In genomic region chr12:111239930-111240329, GRCm38 (mm10) we compare ENCODE assay signal across 40 mouse cellular contexts. TPM values are rescaled to one million over a fixed set of nuclear protein-coding genes. Genes with fewer than 3 reads are reported as not detected.
DNase-seq lines count a peak whose midpoint lies in the region; ATAC-seq lines count a peak whose summit lies in the region.
"Had no signal": no experiment of that assay in that cellular context is flagged by ENCODE, and none has a peak within 500 bp of the region (broad histone marks: within the 10 kb centered on the region; RNA-seq: fewer than 3 reads in every experiment).

No protein-coding gene starts in this region.

- H3K9me3 ChIP-seq in kidney, embryonic 14.5 days (ENCODE audit: control insufficient read depth, low read length): no peaks in the 10 kb centered on the region
- H3K9me3 ChIP-seq: heart, embryonic 10.5 days; heart, embryonic 15.5 days; limb, embryonic 13.5 days; liver, embryonic 12.5 days; megakaryocyte, embryonic 14.5 days; midbrain, embryonic 12.5 days; neural tube, embryonic 12.5 days had no signal

- no peak overlapping the region for H3K4me3 ChIP-seq in kidney, embryonic 14.5 days (ENCODE audit: low read length)
- H3K4me3 ChIP-seq: heart, embryonic 10.5 days; heart, embryonic 15.5 days; limb, embryonic 13.5 days; liver, embryonic 12.5 days; megakaryocyte, embryonic 14.5 days; midbrain, embryonic 12.5 days; myocyte; neural tube, embryonic 12.5 days had no signal

- DNase-seq in cerebellum, adult 9-11 months: peak; percentile 27
- peak; percentile 35 for DNase-seq in brain, adult 2 months (ENCODE audit: low read depth, low spot score)
- peak; percentile 12 to 62 for DNase-seq in kidney, postnatal 25 days
- DNase-seq in thymus, adult 18-20 months: no peak
- DNase-seq in heart, postnatal 14 days: no peak
- DNase-seq: adrenal gland, adult 2 months; cerebellum, adult 11 months; cerebellum, adult 9-10 months; gastrocnemius, postnatal 25 days; heart, adult 11 months; heart, postnatal 36 days; liver, postnatal 0 days; lung, postnatal 4 days; thymus, postnatal 14 days had no signal

- WGBS in kidney, embryonic 14.5 days: 63% methylated on average over 10 of the region's 10 CpGs

- H3K4me2 ChIP-seq in kidney, embryonic 14.5 days (replicated peaks; ENCODE audit: low read depth, low read length): no peak overlapping the region
- H3K4me2 ChIP-seq: heart, embryonic 15.5 days; hindbrain, embryonic 14.5 days; limb, embryonic 13.5 days; liver, embryonic 12.5 days; midbrain, embryonic 12.5 days; neural tube, embryonic 12.5 days had no signal

- no peak overlapping the region for H3K27ac ChIP-seq in kidney, embryonic 14.5 days (ENCODE audit: low read depth, low read length)
- H3K27ac ChIP-seq: heart, embryonic 10.5 days; heart, embryonic 15.5 days; hindbrain, embryonic 14.5 days; limb, embryonic 13.5 days; liver, embryonic 12.5 days; midbrain, embryonic 12.5 days; neural tube, embryonic 12.5 days had no signal

- peaks cover 24% of the 10 kb centered on the region for H3K4me1 ChIP-seq in kidney, embryonic 14.5 days (ENCODE audit: control insufficient read depth, insufficient read depth, low read length)
- H3K4me1 ChIP-seq: heart, embryonic 15.5 days; midbrain, embryonic 12.5 days; neural tube, embryonic 12.5 days had no signal

- ATAC-seq in cerebellum, adult (ENCODE audit: insufficient number of reproducible peaks, low FRiP score, low TSS enrichment): no peak
- ATAC-seq in kidney, embryonic 14.5 days (ENCODE audit: low FRiP score, low TSS enrichment): peak; percentile 48; the same call in 1 of the 2 replicates
- ATAC-seq: activated CD4-positive, CD25-positive, alpha-beta regulatory T cell, adult 4 months; forebrain, embryonic 14.5 days; intestine, postnatal 0 days; liver, embryonic 12.5 days; liver, postnatal 0 days; lung, postnatal 0 days had no signal

- intact Hi-C loops in heart, postnatal 14 days (cut with DNase I): loop anchor here (5.0 kb wide), 1 partner anchor 153 kb away; no protein-coding TSS in a partner anchor

- no peaks in the 10 kb centered on the region for H3K27me3 ChIP-seq in kidney, embryonic 14.5 days (ENCODE audit: control insufficient read depth, insufficient read depth, low read length)
- H3K27me3 ChIP-seq: CH12.LX; heart, embryonic 15.5 days; limb, embryonic 13.5 days; liver, embryonic 12.5 days; megakaryocyte, embryonic 14.5 days; midbrain, embryonic 12.5 days; neural tube, embryonic 12.5 days had no signal

- H3K36me3 ChIP-seq in kidney, embryonic 14.5 days (ENCODE audit: control insufficient read depth, insufficient read depth, low read length): peaks cover 11% of the 10 kb centered on the region; the same call in 1 of the 2 replicates

- no peak overlapping the region for H3K9ac ChIP-seq in kidney, embryonic 14.5 days (ENCODE audit: low read depth, low read length)
- H3K9ac ChIP-seq: heart, embryonic 15.5 days; hindbrain, embryonic 14.5 days; limb, embryonic 13.5 days; liver, embryonic 12.5 days; liver, postnatal 0 days; midbrain, embryonic 12.5 days; neural tube, embryonic 12.5 days had no signal

RNA-seq across cellular contexts. Expression of gene Amn, which starts 31.0 kb away (rescaled TPM):
- polyA plus RNA-seq in kidney, embryonic 14.5 days (2014; fragmentation: Nextera tagmentation; extraction: Ambion mirVana): 7.8 and 14.5 TPM in 2 replicates
- total RNA-seq in heart, postnatal 14 days (2021): not detected
- total RNA-seq: adrenal gland, adult 2 months; gastrocnemius, adult 18-20 months; gastrocnemius, postnatal 25 days; heart, postnatal 36 days had no signal
- polyA plus RNA-seq: activated CD4-positive, CD25-positive, alpha-beta regulatory T cell, adult 4 months had no signal

RNA-seq across cellular contexts. Expression of gene 4930595D18Rik, which starts 55.6 kb away (rescaled TPM):
- not detected in 2 replicates for polyA plus RNA-seq in kidney, embryonic 14.5 days (2014; fragmentation: Nextera tagmentation; extraction: Ambion mirVana)
- total RNA-seq in heart, postnatal 14 days (2021): not detected
- total RNA-seq: adrenal gland, adult 2 months; adrenal gland, postnatal 4 days; CH12.LX; ES-E14; gastrocnemius, adult 18-20 months; gastrocnemius, postnatal 25 days; heart, postnatal 36 days; layer of hippocampus, postnatal 10 days; left cerebral cortex, adult 18-20 months; left cerebral cortex, postnatal 25 days; midbrain, postnatal 0 days had no signal
- polyA plus RNA-seq: adrenal gland, adult 2 months; C2C12; cortical plate, adult 2 months; forebrain, embryonic 14.5 days; heart, embryonic 10.5 days; heart, embryonic 15.5 days; hindbrain, embryonic 14.5 days; intestine, postnatal 0 days; limb, embryonic 13.5 days; liver, embryonic 12.5 days; liver, postnatal 0 days; lung, postnatal 0 days; midbrain, embryonic 12.5 days; myocyte; neural tube, embryonic 12.5 days; urinary bladder, adult 2 months had no signal

Comparison
In these comparisons a context has a peak if more than half of its experiments do, and no peak if none do; other contexts are left out.
1. DNase-seq: peak in cerebellum, adult 9-11 months (single experiment), brain, adult 2 months (single experiment) and kidney, postnatal 25 days (2 of 2); none in thymus, adult 18-20 months (0 of 2) and heart, postnatal 14 days (0 of 2).